Mouse (Mus musculus) gastrocnemius, adult 18-20 months (tissue): ENCODE measurements around the gene Tmem87a. TPM values are rescaled to one million over a fixed set of nuclear protein-coding genes. Genes with fewer than 3 reads are reported as not detected.

ENCODE experiments used
- DNase-seq: peaks from one replicate; pipeline ENCODE4 v3.0.0; 2021; ENCODE audit warnings: low spot score
- total RNA-seq, 2 experiments: library from RNA; stranded (reverse); gene quantifications; 2 replicates each; pipeline ENCODE4 v1.2.3; 2021

Gene Tmem87a
- total RNA-seq, 2 experiments from 2014 or later = 33.6 to 35.1 TPM

DNA sequence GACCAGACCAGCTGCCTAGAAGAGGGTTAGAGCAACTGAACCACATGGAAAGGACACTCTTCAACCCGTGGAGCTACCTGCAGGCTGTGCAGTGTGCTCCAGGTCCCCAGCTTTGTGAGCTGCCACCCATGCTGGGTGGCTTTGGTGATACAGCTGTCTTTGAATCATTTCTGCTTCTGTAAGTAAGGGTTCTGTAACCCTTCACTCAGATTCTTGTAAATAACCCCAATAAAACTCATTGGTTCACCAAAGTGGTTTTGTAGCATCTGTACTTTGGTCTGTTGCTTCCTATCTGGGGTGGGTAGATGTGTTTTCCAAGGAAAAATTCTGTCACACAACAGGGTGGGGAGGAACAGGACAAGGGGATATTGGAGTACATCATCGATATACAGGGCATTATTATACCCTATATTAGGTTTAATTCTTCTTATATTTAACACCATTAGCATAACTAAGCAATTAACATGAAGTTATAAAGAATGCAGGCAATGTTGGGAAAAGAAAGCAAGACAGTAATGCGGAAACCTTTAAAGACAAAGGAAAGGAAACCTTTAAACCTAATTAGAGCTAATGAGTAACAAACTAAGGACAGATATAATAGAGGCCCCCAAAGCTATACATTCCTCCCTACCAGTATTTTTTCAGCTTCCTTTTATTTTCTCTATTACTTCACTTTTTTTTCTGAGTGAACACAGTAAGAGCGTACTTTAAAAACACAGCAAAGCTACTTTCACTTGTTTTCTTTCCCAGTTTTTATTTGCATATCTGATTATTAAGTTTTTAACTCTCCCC, 36.3 kb downstream of the Tmem87a start:
- no peak for DNase-seq

- DNase-seq = peak; percentile 59
Observed at GRCm38 (mm10) chr2:120366501-120366900, 37.4 kb downstream of the Tmem87a start.

- no peak for DNase-seq
Observed at GRCm38 (mm10) chr2:120360425-120360824, 43.5 kb downstream of the Tmem87a start.

GRCm38 (mm10) chr2:120352682-120353646, 50.9 kb downstream of the Tmem87a start, which contains the start of gene Vps39:
Vps39 (minus strand) TSS chr2:120353137.
- peak; percentile 90 for DNase-seq

- no peak for DNase-seq
Observed at GRCm38 (mm10) chr2:120351321-120351720, 52.6 kb downstream of the Tmem87a start.

DNA sequence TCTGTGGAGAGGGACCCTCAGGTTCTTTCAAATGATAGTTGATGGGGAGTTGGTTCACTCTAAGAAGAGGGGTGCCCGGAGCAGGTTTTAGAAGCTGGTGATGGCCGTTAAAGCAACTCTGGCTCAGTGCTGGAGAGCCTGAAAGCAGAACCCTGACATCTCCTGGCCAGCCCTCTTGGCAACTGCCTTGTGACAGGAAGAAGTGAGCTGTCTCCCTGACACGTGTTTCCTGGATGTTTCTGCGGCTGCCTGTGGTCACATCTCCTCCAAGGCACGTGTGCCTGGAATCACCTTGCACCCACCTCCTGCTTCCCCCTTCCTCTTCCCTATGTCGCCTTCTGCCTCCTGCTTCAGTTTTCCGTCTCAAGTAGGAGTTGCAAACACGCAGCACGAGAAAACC, 55.8 kb downstream of the Tmem87a start:
- DNase-seq = peak; percentile 20

- no peak for DNase-seq
Observed at GRCm38 (mm10) chr2:120341741-120342140, 62.2 kb downstream of the Tmem87a start.

DNA sequence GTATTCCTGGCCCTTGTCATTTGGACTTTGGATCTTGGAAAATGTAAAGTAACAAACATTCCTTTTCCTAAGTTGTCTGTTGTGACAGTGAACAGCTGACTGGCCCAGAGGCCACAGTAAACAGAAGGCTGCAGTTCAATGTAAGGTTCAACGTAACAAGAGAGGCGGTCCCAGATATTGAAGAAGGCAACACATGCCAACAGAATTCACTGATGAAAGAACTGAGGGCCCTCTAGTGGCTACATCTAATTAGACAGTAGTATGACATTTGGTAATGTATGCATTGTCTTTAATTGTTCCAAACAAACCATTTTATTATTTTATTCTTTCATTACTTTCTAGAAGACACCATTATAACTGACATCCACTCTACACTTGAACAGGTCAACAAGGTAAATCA, 66.0 kb downstream of the Tmem87a start:
- DNase-seq = no peak

DNA sequence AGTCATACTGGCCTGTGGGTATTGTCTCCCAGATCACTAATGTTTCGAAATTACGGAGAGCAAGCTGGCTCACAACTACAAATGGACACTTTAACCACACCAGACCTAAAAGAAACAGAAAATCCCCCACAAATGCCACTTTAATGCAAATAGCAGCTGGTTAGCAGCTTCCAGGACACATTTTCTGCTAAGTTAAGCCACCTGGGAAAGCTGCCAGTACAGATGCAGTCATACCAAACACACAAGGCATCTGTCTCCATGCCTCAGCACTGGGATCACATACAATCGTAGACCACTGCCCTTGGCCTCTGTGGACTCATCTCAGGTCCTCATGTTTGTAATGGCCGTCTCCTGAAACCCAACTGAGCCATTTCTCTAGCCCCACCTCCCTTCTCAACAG, 72.3 kb downstream of the Tmem87a start:
- DNase-seq = no peak

- no peak for DNase-seq
Observed at GRCm38 (mm10) chr2:120315077-120315476, 88.8 kb downstream of the Tmem87a start.

GRCm38 (mm10) chr2:120314487-120314886, 89.4 kb downstream of the Tmem87a start:
- DNase-seq = no peak

GRCm38 (mm10) chr2:120313976-120314375, 89.9 kb downstream of the Tmem87a start, which contains the start of gene Pla2g4f:
Pla2g4f (minus strand) TSS chr2:120314165.
- no peak for DNase-seq

- DNase-seq = no peak
Observed at GRCm38 (mm10) chr2:120312276-120312825, 91.6 kb downstream of the Tmem87a start.

Other genes with a start within 250 kb of the Tmem87a start
- 10 to 100 TPM; 27.1 to 31.2 TPM for gene Ehd4, start 249.5 kb downstream of the Tmem87a start, total RNA-seq
- gene Pla2g4e, start 158.8 kb downstream of the Tmem87a start, total RNA-seq = 10 to 100 TPM; 26.2 to 27.0 TPM
- gene Pla2g4d, start 114.9 kb downstream of the Tmem87a start, total RNA-seq = not detected
- gene Pla2g4f, start 89.9 kb downstream of the Tmem87a start, total RNA-seq = not detected
- gene Vps39, start 51.0 kb downstream of the Tmem87a start, total RNA-seq = 10 to 100 TPM; 18.5 to 23.3 TPM
- 10 to 100 TPM; 30.2 to 36.5 TPM for gene Ganc, start 217 bp downstream of the Tmem87a start, total RNA-seq
- 100 to 1,000 TPM; 126 to 135 TPM for gene Capn3, start 51.9 kb upstream of the Tmem87a start, total RNA-seq
- 100 to 1,000 TPM; 690 to 739 TPM for gene Zfp106, start 159.7 kb upstream of the Tmem87a start, total RNA-seq
- gene Snap23, start 163.6 kb upstream of the Tmem87a start, total RNA-seq = 10 to 100 TPM; 46.6 to 47.3 TPM
- gene Haus2, start 205.3 kb upstream of the Tmem87a start, total RNA-seq = 1 to 10 TPM; 6.6 to 6.7 TPM
- gene Lrrc57, start 205.4 kb upstream of the Tmem87a start, total RNA-seq = 10 to 100 TPM; 12.6 to 12.9 TPM
- 1 to 10 TPM; 1.8 to 2.3 TPM for gene Stard9, start 225.0 kb upstream of the Tmem87a start, total RNA-seq